Mouse (Mus musculus): ENCODE data around the gene Tns1. TPM values are rescaled to one million over a fixed set of nuclear protein-coding genes. Genes with fewer than 3 reads are reported as not detected.
"Not testable (repeated sequence)": the region's sequence is repeated elsewhere in the genome, so short reads cannot be mapped to it uniquely, and the experiment has no call there.

Tns1 gene
- polyA plus RNA-seq (2011; ENCODE audit: insufficient read depth, insufficient read length, low replicate concordance, missing spikeins), result 26.4 and 26.5 TPM in 2 replicates

DNA sequence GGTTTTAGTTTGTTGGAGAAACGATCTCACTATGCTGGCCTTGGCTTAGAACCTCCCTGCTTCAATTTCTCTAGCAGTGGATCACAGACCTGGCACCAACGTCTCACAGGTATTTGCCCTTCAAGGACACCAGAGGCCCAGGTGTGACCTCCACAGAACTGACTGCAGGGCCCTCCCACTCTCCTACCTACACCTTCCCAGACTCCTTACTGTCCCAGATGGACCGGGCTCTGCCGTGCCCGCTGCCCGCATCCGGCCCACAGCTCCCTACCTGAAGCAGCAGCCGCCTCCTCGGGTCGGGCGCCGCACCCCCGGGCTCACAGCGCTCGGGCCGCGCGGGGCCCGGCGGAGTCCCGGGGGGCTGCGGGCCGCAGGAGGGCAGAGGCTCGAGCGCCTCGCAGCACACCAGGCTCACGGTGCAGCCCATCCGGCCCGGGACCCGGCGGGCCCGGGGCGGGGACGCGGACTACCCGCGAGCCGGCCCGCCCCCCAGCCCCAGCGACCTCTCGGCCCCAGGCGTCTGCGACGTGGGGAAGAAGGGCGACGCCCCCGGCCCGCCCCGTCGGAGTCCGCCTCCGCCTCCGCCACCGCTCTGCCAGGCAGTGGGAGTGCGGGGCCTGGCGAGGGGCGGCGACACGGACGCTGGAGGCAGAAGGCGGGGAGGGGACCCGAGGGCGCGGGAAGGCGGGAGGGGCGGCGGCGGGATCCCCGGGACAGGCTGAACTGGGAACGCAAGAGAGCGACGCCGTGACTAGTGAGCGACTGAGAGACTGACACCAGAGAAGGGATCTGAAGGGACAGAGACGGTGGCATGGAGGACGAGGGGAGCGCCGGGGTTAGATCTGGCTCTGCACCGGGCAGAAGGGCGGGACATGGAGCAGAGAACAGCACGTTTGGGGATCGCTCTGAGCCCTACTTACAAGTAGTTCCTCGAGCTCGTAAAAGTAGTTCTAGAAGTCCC lies at the start of gene Tns1:
Gene Tns1 (minus strand): TSS at position 429 of the 961 bp plus-strand sequence.
- TF ChIP-seq POLR2A (IDR thresholded peaks at IDR 0.05; ENCODE audit: borderline replicate concordance, control insufficient read depth, low read depth, low read length), result no peak
- TF ChIP-seq CTCF (IDR thresholded peaks at IDR 0.05; ENCODE audit: control insufficient read depth, insufficient read depth, low read length), result no peak
- no peaks in the 10 kb centered on the region for H3K4me1 ChIP-seq (ENCODE audit: control insufficient read depth, insufficient read depth, low read length)
- H3K27ac ChIP-seq (ENCODE audit: control insufficient read depth, insufficient read depth, low read depth, low read length, poor library complexity), result no peak within 1 kb of the TSS
- H3K4me3 ChIP-seq (replicated peaks; ENCODE audit: control insufficient read depth, low read depth, low read length), result peak within 1 kb of the TSS; percentile 57
- 2% methylated on average over 84 of the region's 84 CpGs for WGBS

DNA sequence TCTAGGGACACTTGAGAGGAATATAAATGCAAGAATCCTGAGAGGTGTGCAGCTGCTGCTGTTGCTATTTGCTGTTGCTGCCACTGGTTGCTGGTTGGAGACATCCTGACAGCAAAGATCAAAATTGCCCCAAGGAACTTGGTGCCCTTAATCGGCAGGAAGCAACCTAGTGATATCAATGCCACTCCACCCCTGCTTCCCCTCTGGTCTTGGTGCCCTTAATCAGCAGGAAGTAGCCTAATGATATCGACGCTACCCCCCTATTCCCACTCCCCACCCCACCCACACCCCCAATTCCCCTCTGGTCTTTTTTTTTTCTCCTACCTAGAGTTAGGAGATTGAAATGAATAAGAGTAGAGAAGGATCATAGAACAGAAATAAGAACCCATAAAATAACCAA lies 48.5 kb upstream of the Tns1 start:
- Histone ChIP-seq H3K27ac (ENCODE audit: control insufficient read depth, insufficient read depth, low read depth, low read length, poor library complexity) (no peak overlapping the region), H3K4me3 (replicated peaks; ENCODE audit: control insufficient read depth, low read depth, low read length) (no peak overlapping the region), H3K4me1 (ENCODE audit: control insufficient read depth, insufficient read depth, low read length) (no peaks in the 10 kb centered on the region; the same call in 1 of the 2 replicates)
- WGBS, result 4% methylated on average over 3 of the region's 3 CpGs
- TF ChIP-seq CTCF (IDR thresholded peaks at IDR 0.05; ENCODE audit: control insufficient read depth, insufficient read depth, low read length), result no peak
- no peak for TF ChIP-seq POLR2A (IDR thresholded peaks at IDR 0.05; ENCODE audit: borderline replicate concordance, control insufficient read depth, low read depth, low read length)

DNA sequence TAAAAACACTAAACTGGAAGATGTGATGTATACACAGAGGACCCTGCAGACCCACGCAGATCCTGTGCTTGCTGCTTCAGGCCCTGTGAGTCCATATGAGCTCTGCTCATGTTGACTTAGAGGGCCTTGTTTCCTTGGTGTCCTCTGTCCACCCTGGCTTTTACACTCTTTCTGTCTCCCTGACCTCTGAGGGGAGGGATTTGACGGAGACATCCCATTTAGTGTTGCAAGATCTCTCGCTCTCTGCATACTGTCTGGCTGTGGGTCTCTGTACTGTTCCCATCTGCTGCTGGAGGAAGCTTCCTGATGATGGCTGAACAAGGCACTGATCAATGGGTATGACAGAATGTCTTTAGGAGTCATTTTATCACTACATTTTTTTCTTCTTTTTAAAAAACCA lies 45.5 kb upstream of the Tns1 start:
- no peak for TF ChIP-seq POLR2A (IDR thresholded peaks at IDR 0.05; ENCODE audit: borderline replicate concordance, control insufficient read depth, low read depth, low read length)
- TF ChIP-seq CTCF (IDR thresholded peaks at IDR 0.05; ENCODE audit: control insufficient read depth, insufficient read depth, low read length), result no peak
- 68% methylated on average over 3 of the region's 3 CpGs for WGBS
- H3K27ac ChIP-seq (ENCODE audit: control insufficient read depth, insufficient read depth, low read depth, low read length, poor library complexity), result no peak overlapping the region
- no peaks in the 10 kb centered on the region; the same call in 1 of the 2 replicates for H3K4me1 ChIP-seq (ENCODE audit: control insufficient read depth, insufficient read depth, low read length)
- H3K4me3 ChIP-seq (replicated peaks; ENCODE audit: control insufficient read depth, low read depth, low read length), result no peak overlapping the region

DNA sequence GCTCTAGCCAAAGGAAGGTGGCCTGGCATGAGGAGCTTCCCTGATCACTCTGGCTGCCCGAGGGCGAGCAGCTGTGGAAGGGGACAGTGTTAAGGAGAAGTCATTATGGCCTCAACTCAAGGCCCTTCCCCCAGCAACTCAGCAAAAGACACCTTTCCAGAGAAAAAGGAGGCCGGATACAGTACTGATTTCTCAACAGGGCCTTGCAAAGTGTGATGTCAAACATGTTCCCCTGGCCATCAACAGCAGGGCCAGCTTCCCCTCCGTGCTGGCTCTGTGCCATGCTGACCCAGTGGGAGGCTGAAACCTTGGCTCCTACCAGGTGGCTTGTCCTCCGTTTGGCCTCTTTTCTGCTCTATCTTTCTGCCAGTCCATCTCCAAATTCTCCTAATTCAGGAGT lies 42.9 kb upstream of the Tns1 start:
- WGBS, result 31% methylated on average over 5 of the region's 5 CpGs

DNA sequence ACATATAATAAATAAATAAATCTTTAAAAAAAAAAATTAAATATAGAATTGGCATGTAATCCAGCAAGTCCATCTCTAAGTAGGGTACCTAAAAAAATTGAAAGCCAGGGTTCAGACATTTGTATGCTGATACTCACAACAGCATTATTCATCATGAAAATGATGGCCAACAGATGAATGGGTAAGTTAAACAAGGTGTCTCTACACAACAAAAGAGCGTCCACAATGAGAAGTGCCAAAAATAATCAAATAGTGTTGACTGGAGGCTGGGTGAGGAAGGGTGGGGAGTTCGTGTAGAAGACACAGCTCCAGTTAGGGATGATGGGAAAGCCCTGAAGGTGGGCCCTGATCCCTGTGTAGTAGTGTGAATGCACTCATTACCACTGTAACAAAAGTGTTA lies 35.8 kb upstream of the Tns1 start:
- TF ChIP-seq POLR2A (IDR thresholded peaks at IDR 0.05; ENCODE audit: borderline replicate concordance, control insufficient read depth, low read depth, low read length) (no peak), CTCF (IDR thresholded peaks at IDR 0.05; ENCODE audit: control insufficient read depth, insufficient read depth, low read length) (no peak)
- 52% methylated on average over 2 of the region's 2 CpGs for WGBS
- Histone ChIP-seq H3K4me3 (replicated peaks; ENCODE audit: control insufficient read depth, low read depth, low read length) (no peak overlapping the region), H3K27ac (ENCODE audit: control insufficient read depth, insufficient read depth, low read depth, low read length, poor library complexity) (no peak overlapping the region), H3K4me1 (ENCODE audit: control insufficient read depth, insufficient read depth, low read length) (peaks cover 4% of the 10 kb centered on the region; the same call in 1 of the 2 replicates)

More for the DNA sequence above, 42.9 kb upstream of the Tns1 start:
- H3K4me1 ChIP-seq (ENCODE audit: control insufficient read depth, insufficient read depth, low read length), result no peaks in the 10 kb centered on the region; the same call in 1 of the 2 replicates
- TF ChIP-seq POLR2A (IDR thresholded peaks at IDR 0.05; ENCODE audit: borderline replicate concordance, control insufficient read depth, low read depth, low read length) (peak; percentile 41; the same call in 1 of the 2 replicates), CTCF (IDR thresholded peaks at IDR 0.05; ENCODE audit: control insufficient read depth, insufficient read depth, low read length) (no peak)
- H3K27ac ChIP-seq (ENCODE audit: control insufficient read depth, insufficient read depth, low read depth, low read length, poor library complexity), result peak overlapping the region; percentile 96
- no peak overlapping the region for H3K4me3 ChIP-seq (replicated peaks; ENCODE audit: control insufficient read depth, low read depth, low read length)

DNA sequence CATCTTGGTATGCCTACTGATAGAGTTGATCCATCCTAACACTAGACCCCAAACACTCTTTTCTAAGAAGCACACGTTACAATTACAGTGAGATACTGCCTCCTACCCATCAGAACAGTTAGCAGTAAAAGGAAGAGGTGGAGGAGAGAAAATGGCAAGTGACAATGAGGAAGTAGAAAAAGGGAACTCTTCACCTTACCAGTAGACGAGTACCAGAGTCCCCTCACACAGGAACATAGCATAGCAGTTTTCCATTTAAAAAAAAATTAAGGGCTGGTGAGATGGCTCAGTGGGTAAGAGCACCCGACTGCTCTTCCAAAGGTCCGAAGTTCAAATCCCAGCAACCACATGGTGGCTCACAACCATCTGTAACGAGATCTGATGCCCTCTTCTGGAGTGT lies 35.4 kb upstream of the Tns1 start:
- not testable (repeated sequence) for H3K27ac ChIP-seq (ENCODE audit: control insufficient read depth, insufficient read depth, low read depth, low read length, poor library complexity); H3K4me1 ChIP-seq (ENCODE audit: control insufficient read depth, insufficient read depth, low read length); H3K4me3 ChIP-seq (replicated peaks; ENCODE audit: control insufficient read depth, low read depth, low read length)
- 19% methylated on average over 5 of the region's 5 CpGs for WGBS

DNA sequence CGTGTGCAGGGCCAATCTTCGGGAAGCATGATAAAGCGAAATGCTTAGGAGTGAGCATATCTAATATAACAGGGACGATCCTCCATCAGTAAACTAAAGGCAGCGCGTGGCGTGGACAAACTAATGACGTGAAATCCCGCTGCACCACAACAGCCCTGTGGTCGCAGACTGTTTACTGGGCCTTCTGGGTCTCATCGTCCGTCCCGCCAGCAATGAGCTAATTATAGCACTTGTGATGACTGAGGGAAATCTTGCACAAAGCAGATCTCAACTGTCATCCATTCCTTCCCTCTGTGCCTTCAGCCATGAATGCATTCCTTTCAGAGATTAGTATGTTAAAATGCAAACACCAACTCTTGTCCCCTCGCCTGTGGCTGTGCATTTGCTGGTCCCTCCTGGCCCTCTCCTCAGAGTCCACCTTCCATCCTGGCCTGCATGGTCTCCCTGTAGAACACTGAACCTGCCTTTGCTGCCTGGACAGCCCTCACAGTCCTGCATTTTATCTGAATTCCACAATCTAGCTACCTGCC lies 32.2 kb upstream of the Tns1 start:
- peaks cover 3% of the 10 kb centered on the region; the same call in 1 of the 2 replicates for H3K4me1 ChIP-seq (ENCODE audit: control insufficient read depth, insufficient read depth, low read length)
- peak overlapping the region; percentile 55 for H3K4me3 ChIP-seq (replicated peaks; ENCODE audit: control insufficient read depth, low read depth, low read length)
- 18% methylated on average over 14 of the region's 14 CpGs for whole genome bisulfite sequencing
- peak overlapping the region; percentile 87 for H3K27ac ChIP-seq (ENCODE audit: control insufficient read depth, insufficient read depth, low read depth, low read length, poor library complexity)
- TF ChIP-seq POLR2A (IDR thresholded peaks at IDR 0.05; ENCODE audit: borderline replicate concordance, control insufficient read depth, low read depth, low read length) (no peak), CTCF (IDR thresholded peaks at IDR 0.05; ENCODE audit: control insufficient read depth, insufficient read depth, low read length) (no peak)

DNA sequence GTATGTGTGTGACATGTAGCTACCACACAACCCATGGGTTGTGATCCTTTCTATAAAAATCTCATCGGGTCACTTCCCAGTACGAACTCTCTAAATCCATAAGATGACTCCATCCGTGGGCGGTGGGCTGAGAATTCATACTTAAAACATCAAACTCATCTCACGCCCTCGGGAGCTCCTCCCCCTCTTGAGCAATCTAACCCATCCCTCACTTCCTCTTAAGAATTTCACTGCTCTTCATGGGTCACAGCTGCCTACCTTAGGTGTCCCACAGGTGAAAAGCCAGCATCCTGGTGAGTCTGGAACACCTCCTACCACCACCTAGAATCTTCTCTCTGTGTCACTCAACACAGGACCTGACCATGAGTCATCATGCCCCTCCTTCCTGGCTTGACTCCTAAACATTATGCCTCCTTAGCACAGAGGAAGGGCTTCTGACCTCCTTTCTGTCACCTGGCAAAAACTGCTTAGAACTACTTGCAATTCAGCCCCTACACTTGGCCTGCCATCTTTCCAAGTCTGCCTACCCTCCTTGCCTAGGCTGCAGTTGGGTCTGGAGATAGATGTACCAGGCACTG lies 31.3 kb upstream of the Tns1 start:
- peaks cover 5% of the 10 kb centered on the region; the same call in 1 of the 2 replicates for H3K4me1 ChIP-seq (ENCODE audit: control insufficient read depth, insufficient read depth, low read length)
- 22% methylated on average over 6 of the region's 6 CpGs for WGBS
- TF ChIP-seq POLR2A (IDR thresholded peaks at IDR 0.05; ENCODE audit: borderline replicate concordance, control insufficient read depth, low read depth, low read length), result no peak
- TF ChIP-seq CTCF (IDR thresholded peaks at IDR 0.05; ENCODE audit: control insufficient read depth, insufficient read depth, low read length), result no peak
- H3K27ac ChIP-seq (ENCODE audit: control insufficient read depth, insufficient read depth, low read depth, low read length, poor library complexity), result peak overlapping the region; percentile 87; the same call in 1 of the 2 replicates
- peak overlapping the region; percentile 64 for H3K4me3 ChIP-seq (replicated peaks; ENCODE audit: control insufficient read depth, low read depth, low read length)

Measured in bone marrow, adult 2 months (tissue).